8 mouse cellular contexts compared by ENCODE assay signal in the genomic region with DNA sequence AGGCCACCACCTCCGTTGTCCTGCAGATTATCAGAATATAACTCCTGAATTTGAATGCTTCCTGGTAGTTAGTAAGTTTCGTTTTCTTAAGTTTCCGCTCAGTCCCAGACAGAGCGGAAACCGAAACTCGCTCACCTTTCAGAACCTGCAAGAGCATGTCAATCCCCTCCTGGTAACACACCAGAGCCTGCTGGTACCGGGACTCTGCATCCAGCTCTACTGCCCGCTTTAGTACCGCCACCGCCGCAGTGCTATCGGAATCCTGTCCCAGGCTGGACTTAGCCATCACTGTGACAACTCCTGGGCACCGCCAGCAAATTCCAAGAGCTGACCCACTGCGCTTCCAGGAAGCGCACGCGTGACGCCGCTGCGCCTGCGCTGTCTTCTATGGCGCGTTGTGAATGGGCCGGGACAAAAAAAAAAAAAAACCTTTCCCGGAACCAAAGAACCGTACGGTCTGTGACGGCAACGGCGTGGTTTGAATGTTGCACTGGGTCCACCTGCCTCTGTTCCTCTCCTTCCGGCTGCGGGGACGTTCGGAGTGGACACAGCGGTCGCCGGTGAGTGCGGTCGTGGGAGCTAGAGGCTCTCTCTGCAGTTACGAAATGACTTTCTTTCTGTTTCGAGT. TPM values are rescaled to one million over a fixed set of nuclear protein-coding genes. Genes with fewer than 3 reads are reported as not detected.
A peak's percentile ranks its signal among the peaks of the same experiment; 100 is the strongest.
DNase-seq lines count a peak whose midpoint lies in the region; ATAC-seq and TF ChIP-seq lines count a peak whose summit lies in the region.

A gene (minus strand): TSS at position 387 of the 628 bp plus-strand sequence.
A gene (plus strand): TSS at position 453 of the 628 bp plus-strand sequence.

- DNase-seq in CD8-positive naive resting alpha-beta T cell, adult 2 months (ENCODE audit: low read depth in 2 of 2, low spot score in 2 of 2): peak; percentile 85 to 91
- DNase-seq in c-Kit-positive CD71-negative TER-119-negative erythroid progenitor cells, embryonic 14.5 days (ENCODE audit: low read depth): peak; percentile 94
- peak; percentile 89 for DNase-seq in forebrain, embryonic 10.5 days (ENCODE audit: extremely low spot score, low spot score)
- peak; percentile 93 for DNase-seq in kidney, postnatal 25 days
- DNase-seq in liver, embryonic 14.5 days (ENCODE audit: low read depth in 3 of 3, low spot score in 3 of 3): peak; percentile 83 to 88 (median 83)
- peak; percentile 92 for DNase-seq in neural tube, embryonic 11.5 days (ENCODE audit: low spot score)
- peak; percentile 92 for DNase-seq in stomach, postnatal 0 days (ENCODE audit: low spot score)

- H3K4me1 ChIP-seq in forebrain, embryonic 10.5 days: peaks cover 20% of the 10 kb centered on the region
- peaks cover 18% of the 10 kb centered on the region for H3K4me1 ChIP-seq in heart, embryonic 15.5 days (replicated peaks)
- peaks cover 9 to 14% of the 10 kb centered on the region in 2 experiments for H3K4me1 ChIP-seq in liver, embryonic 14.5 days (replicated peaks; ENCODE audit: control insufficient read depth in 2 of 2, insufficient read depth in 2 of 2, low read length in 1 of 2)
- peaks cover 3% of the 10 kb centered on the region for H3K4me1 ChIP-seq in neural tube, embryonic 11.5 days (ENCODE audit: control insufficient read depth, insufficient read depth, low read length)
- no peaks in the 10 kb centered on the region; the same call in 1 of the 2 replicates for H3K4me1 ChIP-seq in stomach, postnatal 0 days (replicated peaks; ENCODE audit: control insufficient read depth, insufficient read depth)

- peak within 1 kb of the TSS; percentile 73 for H3K9ac ChIP-seq in heart, embryonic 15.5 days
- peak within 1 kb of the TSS; percentile 85 for H3K9ac ChIP-seq in liver, embryonic 14.5 days (replicated peaks)
- peak within 1 kb of the TSS; percentile 41 for H3K9ac ChIP-seq in neural tube, embryonic 11.5 days (ENCODE audit: low read length)
- H3K9ac ChIP-seq in stomach, postnatal 0 days (ENCODE audit: low read length): peak within 1 kb of the TSS; percentile 59

- no peaks in the 10 kb centered on the region for H3K9me3 ChIP-seq in forebrain, embryonic 10.5 days
- H3K9me3 ChIP-seq in heart, embryonic 15.5 days (replicated peaks): no peaks in the 10 kb centered on the region
- H3K9me3 ChIP-seq in liver, embryonic 14.5 days (ENCODE audit: control insufficient read depth, low read length): no peaks in the 10 kb centered on the region
- H3K9me3 ChIP-seq in neural tube, embryonic 11.5 days (ENCODE audit: control insufficient read depth, low read length): no peaks in the 10 kb centered on the region
- no peaks in the 10 kb centered on the region for H3K9me3 ChIP-seq in stomach, postnatal 0 days (ENCODE audit: control insufficient read depth, low read length)

- TF ChIP-seq EP300 in liver, embryonic 14.5 days (IDR thresholded peaks at IDR 0.05; ENCODE audit: low read depth): no peak
- TF ChIP-seq EP300 in stomach, postnatal 0 days (optimal IDR thresholded peaks at IDR 0.05): peak; percentile 77

- no peaks in the 10 kb centered on the region for H3K27me3 ChIP-seq in forebrain, embryonic 10.5 days (ENCODE audit: poor library complexity, severe bottlenecking)
- H3K27me3 ChIP-seq in heart, embryonic 15.5 days: no peaks in the 10 kb centered on the region
- no peaks in the 10 kb centered on the region for H3K27me3 ChIP-seq in liver, embryonic 14.5 days (ENCODE audit: control insufficient read depth, insufficient read depth, low read length)
- no peaks in the 10 kb centered on the region for H3K27me3 ChIP-seq in neural tube, embryonic 11.5 days (ENCODE audit: control insufficient read depth, insufficient read depth, low read length)
- H3K27me3 ChIP-seq in stomach, postnatal 0 days (ENCODE audit: control insufficient read depth, insufficient read depth, low read length): no peaks in the 10 kb centered on the region

- peak within 1 kb of the TSS; percentile 74 for H3K4me3 ChIP-seq in forebrain, embryonic 10.5 days
- peak within 1 kb of the TSS; percentile 76 for H3K4me3 ChIP-seq in heart, embryonic 15.5 days
- peak within 1 kb of the TSS; percentile 91 to 99 for H3K4me3 ChIP-seq in liver, embryonic 14.5 days (ENCODE audit: insufficient read depth in 1 of 2, low read depth in 2 of 2, low read length in 2 of 2)
- peak within 1 kb of the TSS; percentile 52 for H3K4me3 ChIP-seq in neural tube, embryonic 11.5 days (ENCODE audit: low read depth, low read length)
- peak within 1 kb of the TSS; percentile 70 for H3K4me3 ChIP-seq in stomach, postnatal 0 days (ENCODE audit: low read depth, low read length)

- peak within 1 kb of the TSS; percentile 86 for H3K27ac ChIP-seq in forebrain, embryonic 10.5 days
- H3K27ac ChIP-seq in heart, embryonic 15.5 days: peak within 1 kb of the TSS; percentile 86
- peak within 1 kb of the TSS; percentile 82 for H3K27ac ChIP-seq in liver, embryonic 14.5 days
- no peak within 1 kb of the TSS for H3K27ac ChIP-seq in neural tube, embryonic 11.5 days (ENCODE audit: low read depth, low read length)
- peak within 1 kb of the TSS; percentile 86 for H3K27ac ChIP-seq in stomach, postnatal 0 days (replicated peaks)

- H3K36me3 ChIP-seq in forebrain, embryonic 10.5 days (replicated peaks): peaks cover 15% of the 10 kb centered on the region
- H3K36me3 ChIP-seq in heart, embryonic 15.5 days: peaks cover 15% of the 10 kb centered on the region
- peaks cover 8% of the 10 kb centered on the region for H3K36me3 ChIP-seq in liver, embryonic 14.5 days (replicated peaks; ENCODE audit: control insufficient read depth, insufficient read depth, low read depth)
- H3K36me3 ChIP-seq in neural tube, embryonic 11.5 days (ENCODE audit: control insufficient read depth, insufficient read depth, low read length): no peaks in the 10 kb centered on the region
- H3K36me3 ChIP-seq in stomach, postnatal 0 days (ENCODE audit: control insufficient read depth, insufficient read depth, low read length): 0 out of 2 replicates have a peak, but pooled peaks cover 2% of the 10 kb centered on the region

- under 1% methylated on average over 41 of the region's 41 CpGs for WGBS in forebrain, embryonic 10.5 days
- under 1% methylated on average over 41 of the region's 41 CpGs for WGBS in heart, embryonic 15.5 days
- under 1% methylated on average over 41 of the region's 41 CpGs for WGBS in liver, embryonic 14.5 days (ENCODE audit: insufficient replicate concordance)
- WGBS in neural tube, embryonic 11.5 days: under 1% methylated on average over 41 of the region's 41 CpGs
- under 1% methylated on average over 41 of the region's 41 CpGs for WGBS in stomach, postnatal 0 days

- no peak for TF ChIP-seq CTCF in liver, embryonic 14.5 days (IDR thresholded peaks at IDR 0.05; ENCODE audit: low read depth)
- TF ChIP-seq CTCF in stomach, postnatal 0 days (IDR thresholded peaks at IDR 0.05; ENCODE audit: low read depth): peak; percentile 8; the same call in 1 of the 2 replicates

- ATAC-seq in heart, embryonic 15.5 days (replicated peaks; ENCODE audit: insufficient number of reproducible peaks, insufficient read depth, low FRiP score, low read depth): peak; percentile 90
- peak; percentile 90 for ATAC-seq in liver, embryonic 14.5 days (ENCODE audit: insufficient read depth)
- peak; percentile 84 for ATAC-seq in neural tube, embryonic 11.5 days (ENCODE audit: insufficient read depth, low FRiP score, low TSS enrichment)
- ATAC-seq in stomach, postnatal 0 days (ENCODE audit: low FRiP score, low TSS enrichment): peak; percentile 92

- peak within 1 kb of the TSS; percentile 73 for H3K4me2 ChIP-seq in heart, embryonic 15.5 days
- peak within 1 kb of the TSS; percentile 92 for H3K4me2 ChIP-seq in liver, embryonic 14.5 days (ENCODE audit: low read depth)
- peak within 1 kb of the TSS; percentile 71 for H3K4me2 ChIP-seq in neural tube, embryonic 11.5 days (ENCODE audit: low read depth)
- H3K4me2 ChIP-seq in stomach, postnatal 0 days (replicated peaks; ENCODE audit: low read depth): peak within 1 kb of the TSS; percentile 81

RNA-seq across cellular contexts. Expression of the first gene that starts in this region (rescaled TPM):
- 23.6 and 27.8 TPM in 2 replicates for polyA plus RNA-seq in forebrain, embryonic 10.5 days (2016; fragmentation: Nextera tagmentation; extraction: Ambion mirVana)
- 9.1 and 12.5 TPM in 2 replicates for polyA plus RNA-seq in heart, embryonic 15.5 days (2015; fragmentation: Nextera tagmentation; extraction: Ambion mirVana)
- 8.7 and 14.8 TPM in 2 replicates for polyA plus RNA-seq in liver, embryonic 14.5 days (2012; rRNA removed)
- polyA plus RNA-seq in liver, embryonic 14.5 days (2014; fragmentation: Nextera tagmentation; extraction: Ambion mirVana): 14.7 and 15.9 TPM in 2 replicates
- 23.4 and 23.9 TPM in 2 replicates for polyA plus RNA-seq in neural tube, embryonic 11.5 days (2014; fragmentation: Nextera tagmentation; extraction: Ambion mirVana)
- 21.5 and 22.7 TPM in 2 replicates for polyA plus RNA-seq in stomach, postnatal 0 days (2015; fragmentation: Nextera tagmentation; extraction: Ambion mirVana)

RNA-seq across cellular contexts. Expression of the second gene that starts in this region (rescaled TPM):
- polyA plus RNA-seq in forebrain, embryonic 10.5 days (2016; fragmentation: Nextera tagmentation; extraction: Ambion mirVana): 252 and 263 TPM in 2 replicates
- polyA plus RNA-seq in heart, embryonic 15.5 days (2015; fragmentation: Nextera tagmentation; extraction: Ambion mirVana): 239 and 276 TPM in 2 replicates
- 40.5 and 72.5 TPM in 2 replicates for polyA plus RNA-seq in liver, embryonic 14.5 days (2012; rRNA removed)
- polyA plus RNA-seq in liver, embryonic 14.5 days (2014; fragmentation: Nextera tagmentation; extraction: Ambion mirVana): 189 and 200 TPM in 2 replicates
- polyA plus RNA-seq in neural tube, embryonic 11.5 days (2014; fragmentation: Nextera tagmentation; extraction: Ambion mirVana): 219 and 231 TPM in 2 replicates
- polyA plus RNA-seq in stomach, postnatal 0 days (2015; fragmentation: Nextera tagmentation; extraction: Ambion mirVana): 235 and 236 TPM in 2 replicates
